Mouse (Mus musculus) embryonic facial prominence, embryonic 12.5 days (tissue): ENCODE results near the gene Gm11020. TPM values are rescaled to one million over a fixed set of nuclear protein-coding genes. Genes with fewer than 3 reads are reported as not detected.

Source experiments
- ATAC-seq: fragments of 200-750 bp; cut with Nextera tagmentation; 2 replicates; pipeline ENCODE4 v1.8.0; 2017; ENCODE audit not compliant: insufficient number of reproducible peaks, insufficient read depth, low FRiP score, low TSS enrichment
- H3K27ac ChIP-seq: fragments of 300-500 bp; sonication (generic); 2 replicates; pipeline ENCODE4 v1.5.1; 2016; ENCODE audit warnings: mild to moderate bottlenecking
- H3K27me3 ChIP-seq: fragments of 300-500 bp; sonication (generic); 2 replicates; pipeline ENCODE4 v1.6.1; 2016; ENCODE audit warnings: mild to moderate bottlenecking, moderate library complexity
- H3K36me3 ChIP-seq: fragments of 300-500 bp; sonication (generic); 2 replicates; pipeline ENCODE4 v1.6.1; 2016; ENCODE audit warnings: mild to moderate bottlenecking
- H3K4me1 ChIP-seq: fragments of 300-500 bp; sonication (generic); 2 replicates; pipeline ENCODE4 v1.6.1; 2016
- H3K4me2 ChIP-seq: fragments of 300-500 bp; sonication (generic); replicated peaks from 2 replicates; pipeline ENCODE4 v1.6.1; 2016; ENCODE audit warnings: mild to moderate bottlenecking, moderate library complexity
- H3K4me3 ChIP-seq: fragments of 300-500 bp; sonication (generic); 2 replicates; pipeline ENCODE4 v1.5.1; 2016; ENCODE audit warnings: mild to moderate bottlenecking
- H3K9ac ChIP-seq: fragments of 300-500 bp; sonication (generic); 2 replicates; pipeline ENCODE4 v1.6.1; 2016; ENCODE audit warnings: mild to moderate bottlenecking, moderate library complexity
- H3K9me3 ChIP-seq: fragments of 300-500 bp; sonication (generic); 2 replicates; pipeline ENCODE4 v1.6.1; 2016; ENCODE audit warnings: mild to moderate bottlenecking, moderate library complexity
- WGBS: fragments of 180-500 bp; shearing (Covaris S2); methylation state at CpG from one replicate; pipeline ENCODE4 v1.1.7; 2016; 5-methylcytosine and 5-hydroxymethylcytosine counted together
- polyA plus RNA-seq: library from polyadenylated mRNA; unstranded; fragments of >200 nt; fragmentation: Nextera tagmentation; extraction: Ambion mirVana; gene quantifications from 2 replicates; pipeline ENCODE4 v1.2.1, GENCODE M21; 2016

Gene Gm11020
- polyA plus RNA-seq, 1 experiment from 2014 or later = not detected

DNA sequence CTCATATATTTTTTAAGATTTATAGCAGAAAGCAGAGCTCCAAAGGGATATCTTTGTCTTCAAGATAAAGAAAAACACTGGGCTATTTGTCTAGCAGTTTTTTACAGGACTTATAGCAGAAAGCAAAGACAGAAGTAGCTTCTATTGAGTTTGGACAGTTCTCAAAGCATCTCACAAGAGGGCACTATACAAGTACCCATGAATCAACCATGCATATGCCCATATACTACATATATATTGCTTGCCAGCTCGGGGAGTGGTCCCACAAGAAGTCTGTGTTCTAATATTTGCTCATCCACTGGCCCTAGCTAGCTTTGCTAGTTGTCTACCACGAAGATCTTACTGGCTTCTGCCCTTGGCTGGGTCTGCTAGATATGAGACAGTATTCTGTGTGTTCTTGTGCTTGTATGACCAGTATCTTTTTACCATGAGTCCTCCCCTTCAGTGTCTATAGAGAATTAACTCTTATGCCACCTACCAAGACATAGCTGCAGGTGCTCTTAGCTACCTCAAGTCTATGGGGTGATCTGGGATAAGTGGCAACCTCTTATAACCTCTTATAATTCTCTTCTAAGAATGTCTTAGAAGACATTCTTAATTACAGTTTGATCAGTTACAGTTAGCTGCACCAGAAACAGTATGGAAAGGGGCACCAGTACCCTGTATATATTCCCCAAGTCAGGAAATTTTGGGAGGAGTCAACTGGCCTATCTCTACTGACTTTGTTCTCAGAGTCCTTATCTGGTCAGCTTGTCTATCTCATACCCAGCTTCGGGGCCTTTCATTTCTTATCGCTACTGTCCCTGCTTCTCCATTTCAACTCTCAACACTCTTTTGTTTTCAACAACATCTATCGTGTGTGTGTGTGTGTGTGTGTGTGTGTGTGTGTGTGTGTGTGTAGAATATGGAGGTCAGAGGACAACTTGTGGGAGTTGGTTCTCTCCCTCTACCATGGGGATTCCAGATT, 11.6 kb downstream of the Gm11020 start:
- 77% methylated on average over 5 of the region's 5 CpGs for WGBS
- Histone ChIP-seq H3K27me3 (no peaks in the 10 kb centered on the region), H3K9ac (no peak overlapping the region), H3K4me3 (no peak overlapping the region), H3K4me2 (no peak overlapping the region), H3K9me3 (no peaks in the 10 kb centered on the region), H3K4me1 (no peaks in the 10 kb centered on the region), H3K27ac (no peak overlapping the region), H3K36me3 (no peaks in the 10 kb centered on the region)
- no peak for ATAC-seq

GRCm38 (mm10) chr8:104333786-104334185, 12.4 kb downstream of the Gm11020 start:
- Histone ChIP-seq H3K4me1 (no peaks in the 10 kb centered on the region), H3K9me3 (no peaks in the 10 kb centered on the region), H3K36me3 (no peaks in the 10 kb centered on the region), H3K27ac (no peak overlapping the region), H3K9ac (no peak overlapping the region), H3K4me3 (no peak overlapping the region), H3K4me2 (no peak overlapping the region), H3K27me3 (no peaks in the 10 kb centered on the region)
- WGBS = 73% methylated on average over 5 of the region's 5 CpGs
- no peak for ATAC-seq

DNA sequence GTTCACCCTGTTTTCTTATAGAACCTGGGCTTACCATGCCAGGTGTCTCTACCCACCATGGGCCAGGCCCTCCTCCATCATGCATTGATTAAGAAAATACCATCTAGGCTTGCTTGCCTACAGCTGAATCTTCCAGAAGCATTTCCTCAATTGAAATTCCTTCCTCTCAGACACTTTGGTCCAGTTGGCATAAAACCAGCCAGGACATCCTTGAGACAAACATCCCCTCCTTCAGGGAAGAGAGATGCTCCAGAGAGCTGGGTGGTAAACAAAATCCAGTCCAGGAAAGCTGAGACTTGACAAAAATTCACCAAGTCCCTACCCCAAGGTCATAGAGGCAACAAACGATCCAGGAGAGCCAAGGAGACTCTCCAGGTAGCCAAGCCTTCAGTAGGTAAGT, 12.8 kb downstream of the Gm11020 start:
- 59% methylated on average over 1 of the region's 1 CpGs for WGBS
- H3K9ac ChIP-seq = no peak overlapping the region
- no peak overlapping the region for H3K27ac ChIP-seq
- no peak for ATAC-seq
- no peaks in the 10 kb centered on the region for H3K9me3 ChIP-seq
- H3K27me3 ChIP-seq = no peaks in the 10 kb centered on the region
- no peaks in the 10 kb centered on the region for H3K36me3 ChIP-seq
- no peak overlapping the region for H3K4me3 ChIP-seq
- H3K4me1 ChIP-seq = no peaks in the 10 kb centered on the region
- H3K4me2 ChIP-seq = no peak overlapping the region

- no peak overlapping the region for H3K4me3 ChIP-seq
- no peaks in the 10 kb centered on the region for H3K36me3 ChIP-seq
- 84% methylated on average over 1 of the region's 1 CpGs for WGBS
- H3K9me3 ChIP-seq = no peaks in the 10 kb centered on the region
- no peak overlapping the region for H3K4me2 ChIP-seq
- peaks cover 11% of the 10 kb centered on the region; the same call in 1 of the 2 replicates for H3K4me1 ChIP-seq
- ATAC-seq = no peak
- H3K27ac ChIP-seq = no peak overlapping the region
- no peaks in the 10 kb centered on the region for H3K27me3 ChIP-seq
- no peak overlapping the region for H3K9ac ChIP-seq
Measured at GRCm38 (mm10) chr8:104336806-104337205, 15.4 kb downstream of the Gm11020 start.

DNA sequence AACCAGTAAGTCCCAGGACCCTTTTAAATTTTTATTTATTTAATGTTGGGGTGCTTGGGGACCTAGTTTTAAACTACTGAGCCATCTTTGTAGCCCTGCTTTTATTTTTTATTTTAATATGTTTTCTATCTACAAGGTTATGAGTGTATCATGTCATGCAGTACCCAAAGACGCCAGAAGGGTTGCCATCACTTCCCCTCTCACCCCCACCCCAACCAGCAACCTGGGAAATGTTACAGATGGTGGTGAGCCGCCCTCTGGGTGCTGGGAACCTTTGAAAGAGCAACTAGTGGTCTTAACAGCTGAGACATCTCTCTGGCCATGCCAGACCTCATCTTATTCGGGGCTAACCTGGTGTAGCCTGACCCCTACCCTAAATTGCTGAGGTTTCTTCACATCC, 16.5 kb downstream of the Gm11020 start:
- no peak for ATAC-seq
- H3K36me3 ChIP-seq = no peaks in the 10 kb centered on the region
- H3K9me3 ChIP-seq = no peaks in the 10 kb centered on the region
- H3K4me3 ChIP-seq = no peak overlapping the region
- H3K4me2 ChIP-seq = no peak overlapping the region
- no peak overlapping the region for H3K27ac ChIP-seq
- peaks cover 12% of the 10 kb centered on the region; the same call in 1 of the 2 replicates for H3K4me1 ChIP-seq
- H3K9ac ChIP-seq = no peak overlapping the region
- no peaks in the 10 kb centered on the region for H3K27me3 ChIP-seq
- 54% methylated on average over 3 of the region's 3 CpGs for WGBS

- H3K4me2 ChIP-seq = peak within 1 kb of the TSS; percentile 73
- H3K36me3 ChIP-seq = peaks cover 8% of the 10 kb centered on the region; the same call in 1 of the 2 replicates
- no peaks in the 10 kb centered on the region for H3K27me3 ChIP-seq
- peak within 1 kb of the TSS; percentile 91 for H3K27ac ChIP-seq
- H3K9me3 ChIP-seq = no peaks in the 10 kb centered on the region
- WGBS = 13% methylated on average over 17 of the region's 18 CpGs
- H3K4me1 ChIP-seq = peaks cover 12% of the 10 kb centered on the region; the same call in 1 of the 2 replicates
- ATAC-seq = no peak
- H3K4me3 ChIP-seq = peak within 1 kb of the TSS; percentile 71
- peak within 1 kb of the TSS; percentile 83 for H3K9ac ChIP-seq
Measured at GRCm38 (mm10) chr8:104339229-104339982, 18.0 kb downstream of the Gm11020 start, which contains the start of gene Cmtm3. Gene Cmtm3, plus strand, starts transcription at chr8:104339410.

- H3K4me3 ChIP-seq = peak overlapping the region; percentile 71
- H3K4me1 ChIP-seq = peaks cover 12% of the 10 kb centered on the region; the same call in 1 of the 2 replicates
- peaks cover 13% of the 10 kb centered on the region; the same call in 1 of the 2 replicates for H3K36me3 ChIP-seq
- WGBS = 3% methylated on average over 6 of the region's 6 CpGs
- H3K4me2 ChIP-seq = peak overlapping the region; percentile 73
- H3K9ac ChIP-seq = peak overlapping the region; percentile 83
- peak overlapping the region; percentile 91 for H3K27ac ChIP-seq
- H3K27me3 ChIP-seq = no peaks in the 10 kb centered on the region
- ATAC-seq = peak; percentile 11; the same call in 1 of the 2 replicates
- H3K9me3 ChIP-seq = no peaks in the 10 kb centered on the region
Measured at GRCm38 (mm10) chr8:104339983-104340232, 18.5 kb downstream of the Gm11020 start.

DNA sequence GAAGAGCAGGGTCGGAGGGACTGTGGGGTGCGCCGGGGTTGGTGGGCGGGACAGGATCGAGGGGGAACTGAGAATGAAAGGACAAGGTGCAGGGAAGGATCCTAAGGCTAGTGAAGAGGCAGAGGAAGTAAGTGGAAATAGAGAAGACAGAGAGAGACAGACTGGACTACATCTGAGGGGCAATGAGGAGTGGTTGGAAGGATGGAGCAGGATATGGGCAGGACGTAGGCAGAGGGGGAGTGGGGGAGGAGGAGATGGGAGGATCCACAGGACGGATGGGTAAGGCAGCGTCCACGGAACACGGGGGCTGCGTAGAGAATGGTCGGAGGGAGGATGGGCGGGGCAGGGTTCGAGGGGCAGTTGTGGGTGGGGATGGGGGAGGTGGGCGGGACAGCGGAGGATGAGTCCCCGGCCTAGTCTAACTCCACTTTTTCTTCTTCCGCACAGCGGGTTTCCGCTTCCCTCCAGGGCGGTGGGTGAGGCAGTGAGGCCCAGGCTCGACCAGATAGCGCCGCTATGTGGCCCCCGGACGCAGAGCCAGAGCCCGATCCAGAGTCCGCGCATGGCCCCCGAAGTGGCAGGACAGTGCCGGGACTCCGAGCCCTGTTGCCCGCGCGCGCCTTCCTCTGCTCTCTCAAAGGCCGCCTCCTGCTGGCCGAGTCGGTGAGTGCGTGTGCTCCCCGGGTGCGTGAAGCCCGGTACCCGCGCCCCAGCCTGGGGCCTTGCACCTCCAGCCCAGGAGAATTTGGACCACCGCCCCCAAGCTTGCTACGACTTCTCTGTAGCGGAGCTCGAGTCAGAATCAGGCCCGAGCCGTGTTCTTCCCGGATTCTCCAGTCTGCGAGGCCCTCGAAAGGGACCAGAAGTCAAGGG, 19.1 kb downstream of the Gm11020 start:
- Histone ChIP-seq H3K9ac (peak overlapping the region; percentile 83), H3K4me1 (peaks cover 12% of the 10 kb centered on the region; the same call in 1 of the 2 replicates), H3K27ac (peak overlapping the region; percentile 91), H3K27me3 (no peaks in the 10 kb centered on the region), H3K9me3 (no peaks in the 10 kb centered on the region), H3K4me2 (peak overlapping the region; percentile 73), H3K36me3 (peaks cover 19% of the 10 kb centered on the region; the same call in 1 of the 2 replicates), H3K4me3 (peak overlapping the region; percentile 71)
- WGBS = under 1% methylated on average over 41 of the region's 54 CpGs
- ATAC-seq = peak; percentile 83

DNA sequence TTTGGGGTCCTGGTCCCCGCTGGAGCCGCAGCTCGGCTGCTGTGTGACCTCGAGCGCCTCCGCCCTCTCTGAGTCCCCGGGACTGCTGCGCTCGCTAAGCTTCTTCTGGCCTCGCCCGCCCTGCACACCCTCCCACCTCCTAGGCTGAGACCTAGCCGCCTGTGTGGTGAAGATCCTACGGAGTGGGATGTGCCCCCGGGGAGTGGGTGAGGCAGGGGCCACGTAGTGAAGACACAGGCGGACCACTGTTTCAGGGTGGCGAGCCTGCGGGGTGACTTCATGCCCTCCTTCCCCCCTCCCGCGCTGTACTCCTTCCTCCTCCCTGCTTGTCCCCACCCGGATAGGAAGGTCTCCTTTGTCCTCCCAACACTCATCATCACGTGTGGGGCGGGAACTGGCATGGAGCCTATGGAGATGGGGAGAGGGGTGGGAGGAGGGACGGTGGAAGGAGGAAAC, 19.8 kb downstream of the Gm11020 start:
- no peaks in the 10 kb centered on the region for H3K9me3 ChIP-seq
- H3K4me1 ChIP-seq = peaks cover 12% of the 10 kb centered on the region; the same call in 1 of the 2 replicates
- peak overlapping the region; percentile 73 for H3K4me2 ChIP-seq
- peak overlapping the region; percentile 83 for H3K9ac ChIP-seq
- H3K36me3 ChIP-seq = peaks cover 26% of the 10 kb centered on the region; the same call in 1 of the 2 replicates
- H3K27me3 ChIP-seq = no peaks in the 10 kb centered on the region
- peak overlapping the region; percentile 91 for H3K27ac ChIP-seq
- ATAC-seq = peak; percentile 64
- peak overlapping the region; percentile 71 for H3K4me3 ChIP-seq
- under 1% methylated on average over 24 of the region's 24 CpGs for WGBS

DNA sequence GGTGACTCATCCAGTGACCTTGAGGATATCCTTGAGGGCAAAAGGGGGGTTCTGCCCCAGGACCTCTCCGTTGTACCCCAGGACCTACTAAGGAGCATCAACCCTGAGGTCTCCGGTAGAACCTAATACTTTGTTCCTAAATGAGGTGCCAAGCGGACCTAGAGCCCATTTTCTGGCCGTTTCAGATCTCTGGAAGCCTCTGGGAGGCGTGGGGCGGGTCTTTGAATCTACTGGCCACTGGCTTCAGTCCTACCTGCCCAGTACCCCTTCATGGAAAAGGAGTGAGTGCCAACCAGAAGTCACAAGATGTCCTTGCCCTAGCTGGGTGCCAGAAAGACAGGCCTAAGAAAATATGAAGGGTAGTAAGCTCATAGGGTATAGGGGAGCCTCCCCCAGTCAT, 20.3 kb downstream of the Gm11020 start:
- peak overlapping the region; percentile 71 for H3K4me3 ChIP-seq
- 0 out of 2 replicates have a peak overlapping the region, but pooled peaks have one; percentile 91 for H3K27ac ChIP-seq
- peaks cover 12% of the 10 kb centered on the region; the same call in 1 of the 2 replicates for H3K4me1 ChIP-seq
- 46% methylated on average over 6 of the region's 6 CpGs for WGBS
- peak overlapping the region; percentile 83 for H3K9ac ChIP-seq
- H3K9me3 ChIP-seq = no peaks in the 10 kb centered on the region
- peak overlapping the region; percentile 73 for H3K4me2 ChIP-seq
- peaks cover 30% of the 10 kb centered on the region; the same call in 1 of the 2 replicates for H3K36me3 ChIP-seq
- no peaks in the 10 kb centered on the region for H3K27me3 ChIP-seq
- ATAC-seq = no peak

DNA sequence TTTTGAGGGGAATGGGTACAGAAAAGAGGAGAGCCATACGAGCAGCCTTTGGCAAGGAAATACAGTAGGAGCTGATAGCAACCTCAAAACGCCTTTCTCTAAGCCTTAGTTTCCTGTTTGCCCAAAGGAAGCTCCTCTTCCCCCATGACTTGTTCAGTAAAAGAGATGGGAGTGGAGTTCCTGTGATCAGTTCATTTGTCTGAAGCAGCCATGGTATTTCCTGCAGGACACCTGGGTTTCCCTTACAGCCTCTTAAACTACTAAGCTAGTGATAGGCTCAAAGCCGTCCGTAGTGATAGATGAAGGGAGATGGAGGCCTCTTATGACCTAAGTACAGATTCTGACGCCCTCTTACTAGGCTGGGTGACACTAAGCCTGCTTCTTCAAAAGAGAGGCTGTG, 21.1 kb downstream of the Gm11020 start:
- no peak overlapping the region for H3K27ac ChIP-seq
- no peaks in the 10 kb centered on the region for H3K27me3 ChIP-seq
- H3K9ac ChIP-seq = no peak overlapping the region
- no peak overlapping the region for H3K4me2 ChIP-seq
- WGBS = 79% methylated on average over 5 of the region's 5 CpGs
- no peak overlapping the region for H3K4me3 ChIP-seq
- H3K4me1 ChIP-seq = peaks cover 12% of the 10 kb centered on the region; the same call in 1 of the 2 replicates
- H3K9me3 ChIP-seq = no peaks in the 10 kb centered on the region
- no peak for ATAC-seq
- H3K36me3 ChIP-seq = peaks cover 37% of the 10 kb centered on the region; the same call in 1 of the 2 replicates
